In the genomic region with DNA sequence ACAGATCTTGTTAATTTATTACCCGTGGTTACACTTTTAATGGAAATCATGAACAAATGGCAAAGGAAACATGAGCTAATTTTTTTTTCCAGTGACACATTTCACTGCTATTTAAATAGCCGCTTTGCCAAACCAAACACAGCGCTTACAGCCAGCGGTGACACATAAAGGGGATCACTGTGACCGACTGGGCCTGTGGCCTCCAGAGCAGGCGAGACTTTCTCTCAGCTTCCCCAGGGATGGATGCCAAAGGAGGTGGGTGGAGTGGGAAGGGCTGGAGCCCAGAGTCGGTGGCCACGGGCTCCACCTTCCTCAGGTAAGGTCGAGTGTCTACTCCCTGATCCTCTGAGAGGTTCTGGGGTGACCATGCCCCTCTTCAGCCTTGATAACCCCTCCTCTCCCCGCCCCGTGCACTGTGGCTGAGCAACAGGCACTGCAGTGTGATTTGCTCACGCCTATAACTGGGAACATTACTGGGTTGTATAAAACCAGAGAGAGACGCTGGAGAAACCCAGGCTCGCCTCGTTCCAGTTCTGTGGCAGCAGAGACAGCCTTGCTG, we compare ENCODE assay signal across 8 mouse cellular contexts.
DNase-seq lines count a peak whose midpoint lies in the region; ATAC-seq and TF ChIP-seq lines count a peak whose summit lies in the region.

No protein-coding gene starts in this region.

- H3K27me3 ChIP-seq in liver, postnatal 0 days (ENCODE audit: insufficient read depth, low read length): no peaks in the 10 kb centered on the region
- H3K27me3 ChIP-seq in liver, embryonic 12.5 days (replicated peaks): no peaks in the 10 kb centered on the region
- H3K27me3 ChIP-seq in heart, embryonic 14.5 days (ENCODE audit: control insufficient read depth, insufficient read depth, low read length): no peaks in the 10 kb centered on the region
- H3K27me3 ChIP-seq in stomach, embryonic 16.5 days (ENCODE audit: control insufficient read depth, insufficient read depth, low read length): no peaks in the 10 kb centered on the region

- no peak overlapping the region for H3K27ac ChIP-seq in liver, postnatal 0 days (ENCODE audit: low read depth)
- H3K27ac ChIP-seq in liver, embryonic 12.5 days: no peak overlapping the region
- peak overlapping the region in 1 of 2 experiments; percentile 44; a peak in 1 of 4 replicates for H3K27ac ChIP-seq in heart, embryonic 14.5 days (replicated peaks in 1 of 2; ENCODE audit: control insufficient read depth in 1 of 2, insufficient read depth in 1 of 2, low read depth in 2 of 2, low read length in 2 of 2)
- no peak overlapping the region for H3K27ac ChIP-seq in stomach, embryonic 16.5 days (ENCODE audit: low read length)

- DNase-seq in liver, postnatal 0 days: no peak
- DNase-seq in kidney, postnatal 4 days: peak; percentile 69 to 78
- DNase-seq in left cerebral cortex, adult 11 months (ENCODE audit: low spot score): no peak
- no peak for DNase-seq in ovary, postnatal 36 days (ENCODE audit: low spot score)
- DNase-seq in spleen, adult 12 weeks (ENCODE audit: low spot score): no peak

- no peak for TF ChIP-seq EP300 in liver, postnatal 0 days (IDR thresholded peaks at IDR 0.05; ENCODE audit: low read depth)

- no peak overlapping the region for H3K4me3 ChIP-seq in liver, postnatal 0 days (ENCODE audit: low read depth, low read length)
- no peak overlapping the region for H3K4me3 ChIP-seq in liver, embryonic 12.5 days
- no peak overlapping the region for H3K4me3 ChIP-seq in heart, embryonic 14.5 days (ENCODE audit: control insufficient read depth in 1 of 2, insufficient read depth in 1 of 2, low read depth in 1 of 2, low read length in 2 of 2)
- no peak overlapping the region for H3K4me3 ChIP-seq in stomach, embryonic 16.5 days (replicated peaks; ENCODE audit: low read length)

- no peak for TF ChIP-seq CTCF in liver, postnatal 0 days (IDR thresholded peaks at IDR 0.05; ENCODE audit: low read depth)

- H3K4me1 ChIP-seq in liver, postnatal 0 days (ENCODE audit: insufficient read depth): no peaks in the 10 kb centered on the region
- no peaks in the 10 kb centered on the region for H3K4me1 ChIP-seq in liver, embryonic 12.5 days
- peaks cover 0 to 2% of the 10 kb centered on the region in 2 experiments; a peak in 1 of 4 replicates for H3K4me1 ChIP-seq in heart, embryonic 14.5 days (ENCODE audit: control insufficient read depth in 2 of 2, insufficient read depth in 2 of 2, low read length in 2 of 2)
- no peaks in the 10 kb centered on the region for H3K4me1 ChIP-seq in stomach, embryonic 16.5 days (ENCODE audit: control insufficient read depth, insufficient read depth, low read length)

- H3K4me2 ChIP-seq in liver, postnatal 0 days (ENCODE audit: low read depth, low read length): no peak overlapping the region
- no peak overlapping the region for H3K4me2 ChIP-seq in liver, embryonic 12.5 days
- no peak overlapping the region for H3K4me2 ChIP-seq in heart, embryonic 14.5 days (ENCODE audit: low read length)
- no peak overlapping the region for H3K4me2 ChIP-seq in stomach, embryonic 16.5 days (ENCODE audit: low read depth, low read length)

- WGBS in liver, postnatal 0 days (ENCODE audit: insufficient replicate concordance): 74% methylated on average over 15 of the region's 15 CpGs
- 71% methylated on average over 15 of the region's 15 CpGs for WGBS in liver, embryonic 12.5 days (ENCODE audit: insufficient replicate concordance)
- WGBS in heart, embryonic 14.5 days: 71% methylated on average over 15 of the region's 15 CpGs
- 67% methylated on average over 15 of the region's 15 CpGs for WGBS in stomach, embryonic 16.5 days

- H3K9ac ChIP-seq in liver, postnatal 0 days (replicated peaks): no peak overlapping the region
- no peak overlapping the region for H3K9ac ChIP-seq in liver, embryonic 12.5 days
- no peak overlapping the region for H3K9ac ChIP-seq in heart, embryonic 14.5 days (ENCODE audit: low read length)
- H3K9ac ChIP-seq in stomach, embryonic 16.5 days (ENCODE audit: low read length): no peak overlapping the region

- H3K36me3 ChIP-seq in liver, postnatal 0 days (replicated peaks; ENCODE audit: insufficient read depth, low read length): no peaks in the 10 kb centered on the region
- no peaks in the 10 kb centered on the region for H3K36me3 ChIP-seq in liver, embryonic 12.5 days
- H3K36me3 ChIP-seq in heart, embryonic 14.5 days (ENCODE audit: control insufficient read depth, insufficient read depth, low read length): no peaks in the 10 kb centered on the region
- H3K36me3 ChIP-seq in stomach, embryonic 16.5 days (ENCODE audit: control insufficient read depth, insufficient read depth, low read length): no peaks in the 10 kb centered on the region

- no peaks in the 10 kb centered on the region for H3K9me3 ChIP-seq in liver, postnatal 0 days (ENCODE audit: low read length)
- peaks cover 4% of the 10 kb centered on the region; the same call in 1 of the 2 replicates for H3K9me3 ChIP-seq in liver, embryonic 12.5 days (replicated peaks)
- peaks cover 5% of the 10 kb centered on the region for H3K9me3 ChIP-seq in heart, embryonic 14.5 days (ENCODE audit: control insufficient read depth, low read length)
- H3K9me3 ChIP-seq in stomach, embryonic 16.5 days (replicated peaks; ENCODE audit: control insufficient read depth, low read length): 0 out of 2 replicates have a peak, but pooled peaks cover 3% of the 10 kb centered on the region

- peak; percentile 36; the same call in 1 of the 2 replicates for ATAC-seq in liver, postnatal 0 days
- no peak for ATAC-seq in liver, embryonic 12.5 days
- ATAC-seq in heart, embryonic 14.5 days (ENCODE audit: insufficient number of reproducible peaks, insufficient read depth, low FRiP score, low read depth): 0 out of 2 replicates have a peak, but pooled peaks have one; percentile 43
- ATAC-seq in stomach, embryonic 16.5 days (ENCODE audit: insufficient read depth, low FRiP score): peak; percentile 68

Comparison
In these comparisons a context has a peak if more than half of its experiments do, and no peak if none do; other contexts are left out.
1. DNase-seq: peak in kidney, postnatal 4 days (2 of 2); none in liver, postnatal 0 days (single experiment), left cerebral cortex, adult 11 months (single experiment), ovary, postnatal 36 days (single experiment) and spleen, adult 12 weeks (single experiment).